Mouse (Mus musculus) lung, postnatal 14 days (tissue): Measurements from ENCODE around the gene Ngef.
A peak's percentile ranks its signal among the peaks of the same experiment; 100 is the strongest.
"Not testable (repeated sequence)": the region's sequence is repeated elsewhere in the genome, so short reads cannot be mapped to it uniquely, and the experiment has no call there.

ENCODE experiments used
- DNase-seq: peaks from one replicate; pipeline ENCODE4 v3.0.0; 2021

Ngef gene

GRCm38 (mm10) chr1:87471914-87472313 lies 101.8 kb downstream of the Ngef start:
- DNase-seq: no peak

GRCm38 (mm10) chr1:87469971-87470370 lies 103.7 kb downstream of the Ngef start, which contains the start of gene Snorc:
Gene Snorc, plus strand, starts transcription at chr1:87470271.
- not testable (repeated sequence) for DNase-seq

DNA sequence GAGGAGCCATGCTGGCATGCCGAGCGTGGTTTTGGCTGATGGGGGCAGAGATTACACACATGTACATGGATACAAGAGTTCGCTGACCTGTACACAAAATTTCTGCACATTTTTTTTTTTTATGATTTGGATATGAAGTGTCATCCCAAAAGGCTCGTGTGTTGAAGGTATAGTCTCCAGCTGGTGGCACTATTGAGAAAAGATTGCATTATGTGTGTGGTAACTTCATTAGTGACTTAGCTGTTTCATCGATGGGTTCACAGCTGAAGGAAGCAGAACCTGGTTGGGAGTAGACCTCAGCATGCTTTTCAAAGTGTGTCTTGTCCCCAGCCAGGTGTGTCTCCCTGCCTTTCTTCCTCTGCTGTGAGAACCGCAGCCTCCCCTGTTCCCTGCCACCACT lies 105.3 kb downstream of the Ngef start:
- DNase-seq: no peak

GRCm38 (mm10) chr1:87467469-87467868 lies 106.2 kb downstream of the Ngef start:
- no peak for DNase-seq

DNA sequence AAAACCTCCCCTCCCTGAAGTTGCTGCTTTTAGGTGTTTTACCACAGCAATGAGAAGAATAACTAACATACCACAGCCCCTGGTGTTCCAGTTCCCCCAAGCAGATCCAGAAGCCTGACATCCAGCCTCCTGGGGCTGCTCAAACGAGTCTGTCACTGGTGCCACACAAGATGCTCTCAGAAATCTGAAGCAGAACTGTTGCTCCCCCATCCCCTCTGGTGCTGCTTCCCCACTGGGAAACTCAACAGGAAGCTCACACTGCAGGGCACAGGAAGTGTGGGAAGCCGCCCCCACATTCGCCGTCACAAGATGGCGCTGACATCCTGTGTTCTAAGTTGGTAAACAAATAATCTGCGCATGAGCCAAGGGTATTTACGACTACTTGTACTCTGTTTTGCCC lies 113.8 kb downstream of the Ngef start:
- DNase-seq: not testable (repeated sequence)

DNA sequence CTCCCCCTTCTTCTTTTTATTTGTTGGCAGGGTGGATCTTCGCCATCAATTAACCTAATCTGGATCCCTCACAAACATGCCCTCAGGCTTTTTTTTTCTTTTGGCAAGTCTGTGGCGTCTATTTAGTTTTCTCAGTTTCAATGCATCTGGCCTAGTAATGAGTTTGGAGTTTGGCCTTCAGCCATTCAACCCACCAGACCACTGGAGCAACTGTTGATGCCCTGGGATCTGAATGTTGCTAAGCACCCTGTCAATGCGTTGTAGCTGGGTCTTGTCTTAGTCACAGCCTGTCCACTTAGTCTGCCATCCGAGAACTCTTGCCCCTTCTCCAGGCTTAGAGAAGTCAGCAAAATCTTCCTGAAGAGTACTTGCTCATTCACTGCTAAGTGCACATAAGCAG lies 115.6 kb downstream of the Ngef start:
- no peak for DNase-seq

DNA sequence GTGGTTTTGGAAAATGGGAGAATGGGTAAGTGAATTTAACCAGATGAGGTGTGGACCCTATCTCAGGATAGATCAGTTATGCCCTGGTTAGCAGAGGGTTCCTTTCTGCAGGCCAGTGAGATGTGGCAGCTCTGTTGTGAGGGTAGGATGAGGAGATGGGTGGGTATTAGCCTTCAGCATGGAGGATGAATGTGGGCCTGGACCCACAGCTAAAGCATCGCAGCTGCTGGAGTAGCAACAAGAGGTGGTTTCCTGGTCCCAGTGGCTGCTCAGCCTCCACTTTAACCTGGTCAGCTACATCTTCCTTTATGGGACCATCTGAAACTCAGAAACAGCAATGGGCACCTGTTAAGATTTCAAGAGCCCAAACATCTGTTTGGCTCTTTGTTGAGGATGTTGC lies 117.2 kb downstream of the Ngef start:
- no peak for DNase-seq

GRCm38 (mm10) chr1:87449432-87449831 lies 124.2 kb downstream of the Ngef start:
- DNase-seq: no peak

DNA sequence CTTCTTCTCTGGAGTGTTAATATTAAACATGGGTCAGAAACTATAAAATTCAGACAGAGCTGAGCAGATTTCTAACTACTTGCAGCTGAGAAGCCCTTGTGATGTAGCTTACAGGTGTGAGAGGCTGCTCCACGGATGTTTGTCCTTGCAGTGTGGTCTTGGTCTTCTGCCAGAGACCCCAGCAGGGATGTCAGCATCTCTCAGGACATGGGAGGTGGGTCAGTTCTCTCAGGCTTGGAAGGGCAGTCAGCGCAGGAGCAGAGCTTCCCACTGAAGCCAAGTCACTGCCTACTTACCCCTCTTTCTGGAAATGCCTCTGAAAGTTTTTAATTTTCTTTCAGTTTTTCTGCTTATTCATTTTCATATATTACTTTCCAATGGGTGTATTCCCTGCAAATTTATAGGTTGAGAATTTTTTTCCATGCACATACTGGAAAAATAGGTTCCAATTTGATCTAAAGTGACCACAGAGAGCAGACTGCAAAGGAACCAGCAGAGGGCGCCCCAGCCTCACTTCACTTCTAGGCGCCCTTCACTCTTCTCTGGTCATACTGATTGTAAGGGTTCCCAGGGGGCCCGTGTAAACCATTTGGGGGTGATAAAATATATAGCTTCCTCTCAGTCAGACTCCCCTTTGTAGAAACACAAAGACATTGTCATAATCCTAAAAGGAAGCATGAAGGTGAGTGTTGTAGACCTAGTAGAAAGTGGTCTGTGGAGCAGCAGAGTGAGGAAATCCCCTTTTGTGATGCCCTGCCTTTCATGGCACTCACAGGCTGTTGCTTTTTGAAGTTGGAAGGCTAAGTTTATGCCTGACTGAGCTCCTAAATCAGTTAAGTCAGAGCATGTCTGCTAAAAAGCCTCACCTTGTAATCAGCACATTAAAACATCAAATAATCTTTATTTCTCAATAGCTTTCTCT lies 126.2 kb downstream of the Ngef start:
- DNase-seq: peak; percentile 77

GRCm38 (mm10) chr1:87436583-87436982 lies 137.1 kb downstream of the Ngef start:
- DNase-seq: no peak

GRCm38 (mm10) chr1:87435125-87435524 lies 138.5 kb downstream of the Ngef start:
- DNase-seq: no peak
